Mouse (Mus musculus) lung, postnatal 14 days (tissue): ENCODE measurements around the gene Per1.

Source experiments
- DNase-seq: peaks from one replicate; pipeline ENCODE4 v3.0.0; 2021

The Per1 gene

DNA sequence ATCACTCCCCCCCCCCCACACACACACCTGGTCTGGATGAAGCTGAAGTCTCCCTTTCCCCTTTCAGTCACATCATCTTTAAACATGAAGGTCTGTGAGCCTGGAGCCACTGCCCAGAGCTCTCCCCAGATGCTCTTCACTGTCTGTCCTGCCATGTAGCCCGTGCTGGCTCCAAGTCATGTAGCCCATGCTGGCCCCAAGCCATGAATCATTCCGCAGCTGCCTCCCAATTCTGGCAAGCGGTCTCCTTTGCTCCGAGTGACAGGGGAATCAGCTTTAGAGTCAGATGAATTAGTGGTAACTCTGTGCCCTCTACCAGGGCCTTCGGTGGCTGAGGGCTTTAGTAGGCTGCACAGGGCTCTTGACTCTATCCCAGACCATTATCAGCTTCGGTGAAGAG, 54.7 kb downstream of the Per1 start:
- DNase-seq, result no peak

DNA sequence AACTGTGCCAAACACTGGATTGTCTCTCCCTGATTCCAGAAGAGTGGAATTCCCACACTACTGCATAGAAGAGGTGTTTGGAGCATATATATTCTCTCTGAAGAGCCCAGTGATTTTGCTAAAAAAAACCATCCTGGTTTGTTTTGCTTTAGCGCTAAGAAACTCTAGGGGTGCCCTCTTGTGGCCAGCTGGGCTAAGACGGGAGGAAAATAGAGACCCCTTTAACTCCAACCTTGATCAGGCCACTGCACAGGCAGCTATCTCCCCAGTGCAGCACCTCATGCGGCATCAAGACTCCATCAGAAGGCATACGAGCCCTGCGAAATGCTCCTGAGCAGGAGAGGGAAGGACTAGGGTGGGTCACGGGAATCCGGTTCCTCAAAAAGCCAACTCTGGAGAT, 55.4 kb downstream of the Per1 start:
- DNase-seq, result peak; percentile 81

DNA sequence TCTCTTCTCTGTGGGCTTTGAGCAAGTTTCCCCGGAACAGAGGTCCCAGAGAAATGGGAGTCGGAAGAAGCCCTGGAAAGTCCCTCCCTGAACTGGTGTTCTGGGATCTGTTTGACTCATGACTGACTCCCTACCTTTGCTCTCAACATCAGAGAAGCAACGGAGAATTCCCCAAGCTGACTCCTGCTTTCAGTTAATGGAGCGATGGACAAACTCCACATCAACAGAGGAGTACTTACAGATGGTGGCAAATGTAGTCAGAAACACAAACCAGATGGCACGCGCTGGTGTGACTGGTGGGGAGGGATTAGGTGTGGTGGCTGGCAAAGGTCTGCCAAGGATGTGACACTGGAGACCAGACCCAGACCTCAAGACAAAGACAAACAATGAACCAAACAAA, 56.0 kb downstream of the Per1 start:
- DNase-seq, result no peak

DNA sequence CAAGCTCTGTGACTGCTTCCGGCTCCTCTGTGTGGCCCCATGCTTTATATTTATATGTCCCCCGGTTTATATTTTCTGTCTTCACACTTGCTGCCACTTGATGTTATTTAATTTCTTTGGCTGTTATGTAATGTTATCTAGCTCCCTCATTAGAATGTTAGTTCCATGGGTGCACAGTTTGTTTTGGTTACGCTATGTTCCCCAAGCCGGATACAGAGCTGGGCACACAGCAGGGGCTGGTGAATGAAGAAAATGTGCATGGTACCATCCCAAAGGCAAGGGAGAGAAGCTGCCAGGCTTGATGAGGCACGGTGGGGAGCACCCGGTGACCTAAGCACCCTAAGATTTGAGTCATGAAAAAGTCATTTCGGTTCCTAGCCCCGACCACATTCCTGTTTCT, 58.8 kb downstream of the Per1 start:
- no peak for DNase-seq

DNA sequence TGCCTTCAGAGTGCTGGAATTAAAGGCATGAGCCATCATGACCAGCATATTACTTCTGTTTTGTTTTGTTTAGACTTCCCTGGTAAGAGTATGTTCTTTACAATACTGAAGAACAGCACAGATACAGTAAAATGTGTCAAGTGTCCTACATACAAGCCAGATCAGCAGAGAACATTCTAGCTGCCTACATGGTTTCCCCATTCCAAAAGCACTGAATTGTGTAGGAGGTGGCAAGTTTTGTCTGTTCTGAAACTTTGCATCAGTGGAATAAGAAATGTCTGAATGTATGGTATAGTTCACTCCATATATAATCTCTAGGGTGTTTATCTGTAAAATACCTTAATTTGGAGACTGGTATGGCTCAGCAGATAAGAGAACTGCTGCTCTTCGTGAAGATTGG, 60.3 kb downstream of the Per1 start:
- no peak for DNase-seq

DNA sequence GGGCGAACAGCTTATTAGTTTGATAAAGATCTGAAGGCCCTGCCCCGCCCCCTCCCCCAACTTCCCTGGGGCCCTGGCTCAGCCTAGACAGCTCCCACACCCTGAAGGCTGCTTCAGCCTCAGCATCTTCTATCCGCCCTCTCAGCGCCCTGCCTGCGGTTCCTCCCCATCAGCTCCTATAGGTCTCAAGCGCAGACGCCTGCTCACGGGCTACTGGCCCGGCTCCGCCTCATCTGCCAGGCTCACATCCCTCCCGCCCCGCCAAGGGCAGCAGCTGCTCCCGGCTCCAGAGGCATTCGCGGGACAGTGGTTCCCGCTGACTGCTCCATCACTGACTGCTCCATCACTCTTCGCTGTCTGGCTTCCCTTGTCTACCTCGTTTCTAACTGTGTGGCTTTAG, 61.8 kb downstream of the Per1 start, which contains the start of gene Alox12b:
Alox12b (plus strand) TSS at position 190 of the 400 bp plus-strand sequence.
- no peak for DNase-seq
